Mouse (Mus musculus) heart, adult 8-10 months (tissue): Measurements from ENCODE around the gene Ank2. TPM values are rescaled to one million over a fixed set of nuclear protein-coding genes. Genes with fewer than 3 reads are reported as not detected.

Experiments
- DNase-seq: peaks from one replicate; pipeline ENCODE4 v3.0.0; 2022; ENCODE audit warnings: low spot score
- total RNA-seq, 4 experiments: library from RNA; stranded (reverse); gene quantifications; 2 replicates each; pipeline ENCODE4 v1.2.4; 2022

The Ank2 gene
- total RNA-seq, 4 experiments from 2014 or later = 297 to 377 (median 334) TPM

DNA sequence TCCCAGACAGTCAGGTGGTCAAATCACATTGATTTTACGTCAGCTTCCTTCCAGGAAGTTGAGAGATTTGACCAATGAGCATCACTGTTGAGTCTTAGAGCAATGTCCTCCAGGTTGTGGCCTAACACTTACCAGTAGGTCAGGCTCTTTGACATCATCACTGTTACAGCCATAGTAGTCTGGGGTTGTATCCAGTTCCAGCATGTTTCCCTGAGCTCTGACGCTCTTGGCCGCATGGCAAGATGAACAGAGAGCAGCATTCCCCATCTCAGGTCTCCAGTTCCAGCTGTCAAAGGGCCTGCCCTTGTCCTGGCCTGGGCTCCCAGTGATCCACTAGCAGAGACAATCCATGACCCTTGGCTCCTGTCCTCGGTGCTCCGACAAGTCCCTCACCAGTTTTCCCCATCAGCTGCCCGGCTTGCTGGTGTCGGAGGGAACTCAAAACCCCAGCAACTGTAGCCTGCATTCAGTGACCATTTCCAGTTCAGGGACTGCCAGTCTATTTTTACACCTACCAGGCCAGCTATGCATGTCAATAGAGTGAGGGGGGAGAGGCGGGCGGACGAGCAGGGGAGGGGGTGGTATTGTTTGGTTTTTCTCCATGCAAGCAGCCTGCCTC is 374.7 kb downstream of the Ank2 start:
- DNase-seq = peak; percentile 33

DNA sequence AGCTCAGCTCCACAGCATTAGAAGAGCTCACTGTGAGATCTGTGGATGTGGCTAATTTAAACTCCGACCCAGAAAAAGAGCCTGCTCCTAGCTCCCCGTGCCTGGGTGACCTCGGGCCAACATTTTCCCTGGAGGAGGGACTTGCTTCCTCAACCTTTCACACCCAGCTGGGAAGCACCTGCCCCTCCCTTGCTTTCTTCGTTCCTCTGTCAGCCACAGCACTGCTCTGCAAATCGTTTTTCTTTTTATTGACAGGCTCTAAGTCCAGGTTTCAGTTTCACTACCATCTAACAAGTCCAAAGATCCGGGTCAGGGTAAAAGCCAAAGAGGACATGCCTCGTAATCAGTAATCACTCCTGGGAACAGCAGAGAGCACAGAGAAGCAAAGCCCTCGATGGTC is 375.8 kb downstream of the Ank2 start:
- peak; percentile 31 for DNase-seq

DNA sequence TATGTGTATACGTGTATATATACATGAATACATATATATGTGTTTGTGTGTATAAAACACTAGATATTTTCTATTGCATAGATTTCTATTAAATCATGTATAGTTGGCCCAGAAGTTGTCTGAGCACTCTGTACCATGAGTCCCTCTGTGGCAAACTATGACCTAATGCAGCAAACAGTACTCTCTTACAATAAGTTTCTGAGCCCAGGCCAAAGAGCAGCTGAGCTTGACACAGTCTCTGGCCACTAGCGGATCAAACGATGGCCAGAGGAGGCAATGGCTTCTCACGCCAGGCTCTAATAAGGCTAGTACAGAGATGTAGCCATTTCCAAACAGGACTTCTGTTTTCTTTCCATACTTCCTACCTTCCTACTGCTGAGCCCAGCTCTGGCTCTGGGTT is 380.4 kb downstream of the Ank2 start:
- no peak for DNase-seq

DNA sequence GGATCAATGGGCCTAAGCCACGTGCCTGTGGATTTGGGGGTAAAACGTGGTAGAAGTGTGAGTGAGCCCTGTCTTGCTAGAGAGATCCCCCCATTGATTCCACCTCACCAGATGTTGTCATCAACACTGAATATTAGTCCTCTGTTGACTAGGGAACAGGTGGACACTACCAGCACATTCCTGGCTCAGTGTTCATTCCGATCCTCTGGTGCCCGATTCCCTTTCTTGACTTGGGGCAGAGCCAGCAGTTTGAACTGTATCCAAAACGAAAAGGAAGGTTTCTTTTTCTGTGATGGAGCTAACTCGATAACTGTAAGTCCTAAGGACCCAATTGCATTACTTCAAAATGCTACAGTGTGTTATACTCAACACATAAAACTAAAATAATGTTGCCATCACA is 382.9 kb downstream of the Ank2 start:
- no peak for DNase-seq

DNA sequence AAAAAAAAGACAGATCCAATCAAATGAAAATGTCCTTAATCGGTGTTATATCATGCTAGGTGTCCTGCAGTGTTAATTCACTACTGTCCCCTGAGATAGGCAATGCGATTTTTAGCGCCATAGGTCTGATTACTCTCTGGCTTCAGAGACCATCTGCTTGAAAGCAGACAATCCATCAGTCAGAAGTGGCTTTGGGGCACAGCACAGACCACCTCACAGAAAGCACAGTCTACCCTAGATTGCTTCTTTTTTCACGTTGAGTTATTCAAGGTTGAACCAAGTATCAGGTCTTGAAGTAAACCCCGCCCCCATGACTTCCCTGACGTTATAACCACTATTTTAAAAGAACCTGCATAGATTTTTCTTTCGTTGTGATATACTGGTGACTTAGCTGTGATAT is 385.9 kb downstream of the Ank2 start:
- no peak for DNase-seq

DNA sequence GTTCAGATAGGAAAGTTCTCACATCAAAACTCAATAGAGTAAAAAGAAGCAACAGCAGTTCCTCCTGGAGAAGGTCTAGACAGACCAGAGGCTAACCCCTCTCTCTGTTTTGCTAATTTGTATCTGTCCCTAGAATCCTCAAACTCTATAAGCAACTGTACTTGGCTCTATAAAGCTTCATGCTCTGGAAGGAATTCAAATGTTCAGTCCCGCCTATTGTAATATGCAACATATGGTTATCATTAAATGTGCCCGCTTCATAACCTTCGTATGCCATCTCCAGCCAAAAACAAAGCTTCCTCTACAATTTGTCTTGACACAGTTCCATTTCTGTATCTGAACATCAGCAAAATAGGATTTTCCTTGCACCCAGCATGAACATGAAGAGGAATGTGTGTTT is 389.7 kb downstream of the Ank2 start:
- DNase-seq = no peak

DNA sequence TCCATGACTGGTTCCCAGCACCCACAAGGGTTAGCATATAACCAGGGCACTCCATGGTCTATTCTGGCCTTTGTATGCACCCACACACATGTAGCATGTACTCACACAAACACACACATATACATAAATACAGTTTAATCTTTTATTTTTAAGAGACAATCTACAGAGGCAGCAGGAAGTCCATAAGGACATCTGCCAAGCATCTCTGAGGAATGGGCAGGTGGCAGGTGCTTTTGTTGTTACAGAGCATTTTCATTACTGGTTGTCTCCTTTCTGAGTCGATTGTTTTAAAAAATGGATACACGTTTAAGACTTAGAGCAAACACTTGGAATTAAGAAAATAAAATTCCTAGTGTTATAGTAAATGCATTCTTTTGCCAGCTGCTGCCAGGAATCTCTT is 390.7 kb downstream of the Ank2 start:
- DNase-seq = no peak

DNA sequence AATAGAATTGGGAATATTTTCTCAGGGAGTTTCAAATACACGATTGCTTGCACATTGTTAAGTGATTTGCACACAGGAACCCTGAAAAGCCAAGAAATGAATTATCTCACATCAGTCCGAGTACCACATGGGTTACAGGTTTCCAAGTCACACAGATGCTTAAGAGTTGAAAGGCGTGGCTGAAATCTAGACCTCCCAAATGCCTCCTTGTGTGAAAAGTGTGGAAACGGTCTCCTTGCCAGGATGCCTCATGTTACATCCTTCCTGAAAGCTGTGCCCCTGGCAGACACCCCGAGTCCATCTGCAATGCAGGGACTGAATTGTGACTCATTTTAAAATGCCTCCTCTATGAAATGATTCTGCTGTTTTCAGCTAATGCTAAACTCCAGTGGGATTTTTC is 391.9 kb downstream of the Ank2 start:
- no peak for DNase-seq

DNA sequence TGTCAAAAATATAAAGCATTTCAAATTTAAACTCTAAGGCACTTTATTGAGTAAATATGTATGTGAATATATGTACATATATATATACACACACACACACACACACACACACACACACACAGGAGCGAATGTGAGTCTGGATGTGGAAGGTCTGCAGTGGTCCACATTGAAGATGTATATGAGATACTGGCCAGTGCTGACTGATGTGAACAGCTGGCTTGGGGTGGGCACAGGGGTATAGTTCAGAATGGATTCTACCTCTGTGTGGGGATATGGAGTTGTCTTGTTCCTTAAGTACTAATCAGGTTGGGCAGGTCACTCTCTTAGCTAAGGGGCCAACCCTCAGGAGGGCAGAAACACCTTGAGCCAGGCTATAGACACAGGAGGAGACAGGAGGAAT is 397.8 kb downstream of the Ank2 start:
- no peak for DNase-seq

DNA sequence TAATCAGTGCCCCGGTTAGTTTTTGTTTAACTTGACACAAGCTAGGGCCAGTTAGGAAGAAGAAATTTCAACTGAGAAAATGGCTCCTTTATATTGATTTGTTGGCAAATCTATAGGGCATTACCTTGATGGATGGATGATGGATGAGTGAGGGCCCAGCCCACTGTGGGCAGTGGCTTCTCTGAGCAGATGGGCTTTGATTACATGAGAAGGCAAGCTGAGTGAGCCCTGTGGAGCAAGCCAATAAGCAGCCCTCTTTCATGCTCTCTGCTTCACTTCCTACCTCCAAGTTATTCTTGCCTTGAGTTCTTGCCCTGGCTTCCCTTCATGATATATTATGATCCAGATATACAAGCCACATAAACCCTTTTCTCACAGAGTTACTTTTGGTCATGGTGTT is 401.4 kb downstream of the Ank2 start:
- DNase-seq = no peak

DNA sequence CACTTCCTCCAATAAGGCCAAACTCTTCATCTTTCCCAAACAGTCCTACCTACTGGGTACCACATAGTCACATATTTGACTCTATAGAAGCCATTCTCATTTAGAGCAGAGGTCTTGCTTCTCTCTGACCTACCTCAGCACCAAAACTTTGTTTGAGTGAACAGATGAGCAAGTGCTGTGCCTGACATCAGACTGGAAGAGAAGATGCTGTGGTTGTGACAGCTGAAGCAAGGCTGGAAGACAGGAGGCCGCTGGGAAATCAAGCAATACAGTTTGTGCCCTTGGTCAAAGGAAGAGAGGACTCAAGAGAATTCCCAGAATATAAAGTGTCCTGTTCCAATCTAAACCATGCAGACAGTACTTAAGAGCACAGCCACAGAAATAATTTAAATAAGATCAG is 402.0 kb downstream of the Ank2 start:
- DNase-seq = no peak

DNA sequence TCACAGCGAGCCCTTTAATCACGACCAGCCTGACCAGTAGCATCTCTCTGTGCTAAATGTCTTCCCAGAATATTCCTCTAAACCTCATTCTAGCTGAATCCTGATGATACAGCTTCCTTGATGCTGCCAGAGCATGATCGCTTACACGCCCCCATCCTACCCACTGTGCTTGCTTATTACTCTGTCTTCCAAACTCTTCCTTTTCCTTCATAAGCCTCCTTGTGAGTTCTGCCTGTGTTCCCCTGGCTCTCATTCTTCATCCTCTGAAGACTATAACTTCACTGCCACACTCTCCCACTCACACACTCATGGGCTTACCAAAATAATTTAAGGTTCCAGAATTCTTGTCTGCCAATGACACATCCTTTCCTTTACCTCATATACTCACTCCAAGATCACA is 405.5 kb downstream of the Ank2 start:
- no peak for DNase-seq

DNA sequence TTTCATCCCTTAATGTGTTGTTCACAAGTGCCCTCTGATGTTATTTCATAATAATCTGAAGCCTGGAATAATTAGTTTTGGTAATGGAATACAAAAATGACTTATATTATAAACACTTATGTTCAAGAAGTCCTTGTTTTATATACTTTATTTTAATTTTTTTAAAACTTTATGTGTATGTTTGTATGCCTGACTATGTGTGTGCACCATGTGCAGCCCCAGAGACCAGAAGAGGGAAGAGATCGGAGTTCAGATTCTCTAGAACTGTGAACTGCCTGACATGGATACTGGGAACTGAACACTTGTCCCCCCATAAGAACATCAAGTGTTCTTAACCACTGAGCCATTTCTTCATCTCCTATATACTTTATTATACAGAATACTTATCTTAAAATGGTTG is 411.6 kb downstream of the Ank2 start:
- DNase-seq = no peak

DNA sequence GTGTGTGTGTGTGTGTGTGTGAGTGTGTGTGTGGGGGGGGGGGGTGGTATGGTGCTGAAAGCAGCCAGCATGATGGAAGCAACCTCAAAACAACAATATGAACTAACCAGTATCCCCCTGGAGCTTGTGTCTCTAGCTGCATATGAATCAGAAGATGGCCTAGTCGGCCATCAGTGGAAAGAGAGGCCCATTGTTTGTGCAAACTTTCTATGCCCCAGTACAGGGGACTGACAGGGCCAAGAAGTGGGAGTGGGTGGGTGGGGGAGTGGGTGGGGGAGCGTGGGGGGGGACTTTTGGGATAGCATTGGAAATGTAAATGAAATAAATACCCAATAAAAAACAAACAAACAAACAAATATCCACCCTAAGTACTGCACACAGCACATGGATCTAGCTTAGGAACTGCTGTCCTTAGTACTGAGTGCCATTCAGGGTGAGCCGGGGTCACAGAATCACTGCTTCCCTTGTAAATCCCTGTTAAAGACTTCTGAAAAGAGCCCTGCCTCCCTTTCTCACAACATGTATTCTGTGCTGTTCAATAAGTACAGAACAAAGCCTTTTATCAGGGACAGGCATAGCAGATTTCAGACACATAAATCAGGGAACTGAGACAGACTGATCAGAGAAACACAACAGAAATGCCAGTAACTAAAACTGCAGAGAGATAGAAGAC is 412.2 kb downstream of the Ank2 start:
- no peak for DNase-seq

DNA sequence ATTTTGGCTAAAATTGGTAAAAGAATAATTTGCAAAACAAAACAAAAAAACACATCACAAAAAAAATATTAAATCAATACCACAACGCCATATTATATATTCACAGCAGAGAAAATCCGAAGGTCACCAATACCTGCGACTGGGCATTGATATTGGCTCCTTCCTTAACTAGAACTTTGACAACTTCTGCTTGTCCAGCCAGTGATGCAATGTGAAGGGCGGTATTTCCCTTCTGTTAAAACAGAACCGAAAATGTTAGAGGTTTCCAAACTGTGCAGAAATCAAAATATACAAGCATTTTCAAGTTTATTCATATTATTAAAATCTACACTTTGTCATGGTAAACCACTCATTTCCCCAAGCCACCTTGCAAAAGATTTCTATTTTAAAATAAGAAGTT is 421.8 kb downstream of the Ank2 start:
- DNase-seq = no peak

DNA sequence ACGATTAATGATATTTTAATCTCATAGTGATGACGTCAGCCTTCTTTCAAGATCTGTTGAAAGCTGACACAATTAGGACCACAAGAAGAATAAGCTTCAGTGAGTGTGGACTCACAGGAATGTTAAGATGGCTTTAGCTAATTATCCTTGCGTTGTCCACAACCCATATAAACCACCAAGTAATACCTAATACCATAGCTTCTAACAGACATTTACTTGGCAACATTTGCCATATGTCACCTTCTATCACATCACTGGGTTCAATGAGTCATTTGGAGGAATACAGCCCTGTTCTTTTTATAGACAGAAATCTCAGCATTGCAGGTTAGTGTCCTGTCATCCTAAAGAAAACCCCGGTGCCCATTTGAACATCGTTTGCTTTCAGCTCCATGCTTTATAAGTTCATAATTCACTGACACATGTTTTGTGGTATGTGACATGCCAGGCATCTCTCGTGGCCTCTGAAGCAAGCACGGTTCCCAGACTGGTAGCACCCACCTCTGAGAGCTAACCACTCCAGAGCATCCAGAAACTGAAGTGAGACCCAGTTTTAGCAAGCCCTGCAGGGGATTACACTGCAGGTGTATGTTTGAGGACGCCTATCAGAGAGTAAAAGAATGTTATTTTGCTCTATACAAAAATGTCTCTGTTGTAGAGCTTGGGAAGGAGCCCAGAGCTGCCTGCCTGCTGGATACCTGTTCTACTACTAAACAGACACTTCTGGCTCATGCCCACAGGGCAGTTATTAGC is 423.4 kb downstream of the Ank2 start:
- no peak for DNase-seq

DNA sequence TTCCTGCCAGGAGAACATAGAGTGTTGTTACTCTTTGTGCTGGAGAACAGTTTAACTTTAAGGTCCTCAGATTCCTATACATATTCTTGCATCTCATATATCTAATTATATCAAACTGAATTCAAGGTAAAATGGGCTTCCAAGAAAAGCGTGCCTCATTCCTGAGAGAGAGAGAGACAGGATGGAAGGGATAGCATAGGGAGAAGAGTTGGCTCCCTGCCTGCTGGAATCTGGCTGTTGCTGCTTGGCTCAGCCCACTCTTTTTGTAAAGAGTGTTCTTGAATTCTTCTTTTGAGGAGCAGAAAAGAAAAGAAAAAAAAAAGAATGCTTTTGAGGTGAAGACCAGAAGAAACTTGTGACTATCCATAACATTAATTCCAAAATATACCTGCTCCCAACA is 427.7 kb downstream of the Ank2 start:
- peak; percentile 19 for DNase-seq

DNA sequence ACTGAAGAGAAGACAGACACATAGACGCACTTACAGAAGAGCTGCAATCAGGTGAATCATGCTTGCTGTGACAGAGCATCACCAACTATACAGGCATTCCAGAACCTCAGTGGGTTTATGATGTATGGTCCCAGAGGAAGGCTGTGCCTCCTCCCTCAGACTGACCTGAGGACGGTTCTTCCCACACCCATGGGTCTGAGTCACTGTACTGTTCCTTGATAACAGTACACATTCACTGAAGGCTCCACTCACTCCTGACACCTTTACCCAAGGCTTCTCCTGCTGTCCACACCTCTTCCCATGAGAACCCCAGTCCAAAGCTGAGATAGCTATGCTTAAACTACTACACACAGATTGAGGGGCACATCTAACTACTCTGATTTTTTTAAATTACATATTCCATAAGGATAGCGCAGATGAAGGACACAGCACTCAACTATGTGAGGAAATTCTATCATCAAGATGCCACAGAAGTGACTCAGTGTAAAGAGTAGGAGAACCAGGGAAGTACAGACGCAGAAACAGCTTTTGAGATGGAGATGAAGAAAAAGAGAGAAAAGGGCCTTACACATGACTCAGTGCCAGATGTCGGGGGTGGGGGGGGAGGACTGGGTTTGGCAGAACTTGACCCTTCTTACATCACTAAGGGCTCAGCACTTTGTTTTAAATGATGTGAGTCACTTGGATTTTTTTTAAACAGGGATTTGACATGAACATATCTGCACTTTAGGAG is 435.3 kb downstream of the Ank2 start:
- no peak for DNase-seq

DNA sequence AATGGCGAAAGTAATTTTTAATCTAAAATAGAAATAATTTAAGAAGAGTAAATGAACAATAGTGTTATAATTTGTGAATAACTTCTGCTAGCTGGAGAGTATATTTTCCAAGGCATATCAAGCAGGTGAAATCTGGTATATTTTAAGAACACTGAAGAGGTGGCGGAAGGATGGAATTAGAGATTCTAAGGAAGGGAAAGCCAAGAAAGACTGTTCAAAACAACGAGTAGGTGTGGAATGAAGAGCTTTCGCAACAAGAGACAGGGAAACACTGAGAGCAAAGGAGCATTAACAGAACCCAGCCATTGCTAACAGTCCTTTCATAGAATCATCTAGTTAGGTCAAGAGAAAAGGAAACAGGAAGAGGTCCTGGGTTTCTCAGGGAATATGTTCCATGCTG is 439.5 kb downstream of the Ank2 start:
- DNase-seq = no peak

DNA sequence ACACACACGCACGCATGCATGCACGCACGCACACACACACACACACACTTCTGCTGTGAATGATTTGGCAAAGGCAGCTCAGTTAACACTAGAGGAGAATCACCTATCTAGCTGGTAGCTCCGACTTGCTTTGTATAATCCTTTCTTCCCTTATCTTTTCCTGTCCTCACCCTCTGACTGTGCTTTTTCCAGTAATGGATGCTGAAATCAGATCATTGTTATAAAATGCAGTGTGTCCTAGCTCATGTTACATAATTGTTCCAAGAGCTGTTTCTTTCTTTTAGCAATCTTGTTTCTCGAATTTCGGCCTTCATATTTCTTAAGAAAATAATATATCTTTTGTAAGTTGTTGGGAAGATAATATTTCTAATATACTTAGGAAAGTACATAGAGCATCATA is 457.9 kb downstream of the Ank2 start:
- no peak for DNase-seq

DNA sequence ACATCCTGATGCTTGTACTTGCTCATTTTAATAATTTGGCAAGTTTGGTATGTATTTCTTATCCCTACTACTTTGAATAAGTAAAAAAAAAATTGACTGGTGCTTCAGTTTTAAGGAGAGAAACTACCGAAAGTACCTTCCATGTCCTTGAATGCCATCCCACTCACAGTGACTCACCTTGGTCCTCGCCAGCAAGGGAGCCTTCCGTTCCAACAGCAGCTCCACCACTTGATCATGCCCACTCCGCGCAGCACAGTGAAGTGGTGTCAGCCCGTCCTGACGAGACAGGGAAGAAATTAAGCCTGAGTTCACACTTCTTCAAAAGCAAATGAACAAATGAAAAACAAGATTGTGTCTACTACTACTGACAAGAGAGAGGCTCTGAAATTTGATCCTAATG is 460.6 kb downstream of the Ank2 start:
- no peak for DNase-seq

DNA sequence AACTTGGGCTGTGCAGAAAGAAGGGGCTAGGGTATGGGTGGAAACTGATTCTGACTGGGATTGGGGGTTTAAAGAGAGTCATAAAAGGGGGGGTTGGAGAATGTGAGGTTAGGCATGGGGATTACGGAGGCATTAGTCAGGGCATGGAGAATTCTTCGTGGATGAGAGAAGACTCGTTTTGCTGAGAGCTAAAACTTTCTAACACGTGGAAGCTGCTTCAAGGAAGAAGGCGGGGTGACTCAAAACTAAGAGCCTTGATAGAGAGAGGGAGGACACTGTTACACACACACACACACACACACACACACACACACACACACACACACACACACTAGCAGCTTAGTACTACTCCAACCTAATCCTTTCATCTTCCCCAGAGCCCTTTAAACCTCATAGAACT is 463.0 kb downstream of the Ank2 start:
- no peak for DNase-seq

DNA sequence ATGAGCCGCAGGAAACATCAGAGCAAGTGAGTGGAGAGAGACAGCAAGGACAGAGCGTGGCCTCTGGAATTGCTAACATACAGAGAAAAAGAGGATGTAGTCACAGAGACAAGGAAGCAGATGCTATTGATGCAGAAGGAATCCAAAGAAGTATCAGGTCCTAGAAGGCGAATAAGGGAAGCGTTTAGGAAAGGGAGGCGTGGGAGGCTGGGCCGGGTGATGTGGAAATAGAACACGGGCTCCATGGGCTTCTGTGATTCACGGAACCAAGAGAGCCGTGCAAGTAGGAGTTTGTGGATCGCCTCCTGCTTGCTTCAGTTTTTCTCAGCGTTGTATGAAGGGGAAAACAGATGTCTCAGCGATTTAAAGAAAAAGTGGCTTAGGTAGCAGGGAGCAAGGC is 463.6 kb downstream of the Ank2 start:
- no peak for DNase-seq
